ENCODE assay signal across 25 mouse cellular contexts in genomic region chr16:84716724-84717617, GRCm38 (mm10). TPM values are rescaled to one million over a fixed set of nuclear protein-coding genes. Genes with fewer than 3 reads are reported as not detected.
"Had no signal": no experiment of that assay in that cellular context is flagged by ENCODE, and none has a peak within 500 bp of the region (broad histone marks: within the 10 kb centered on the region; RNA-seq: fewer than 3 reads in every experiment).

No protein-coding gene starts in this region.

- DNase-seq: cerebellum, adult 9-10 months; cerebellum, adult 9-11 months; cerebellum, postnatal 10 days; cerebellum, postnatal 14 days; cerebellum, postnatal 25 days; cerebellum, postnatal 36 days; embryo, embryonic 11 days; forebrain, postnatal 0 days; gastrocnemius, adult 2 months; gastrocnemius, postnatal 10 days; gastrocnemius, postnatal 14 days; gastrocnemius, postnatal 25 days; gastrocnemius, postnatal 36 days; heart, adult 11 months; heart, adult 2 months had no signal

- H3K4me3 ChIP-seq: embryonic facial prominence, embryonic 10.5 days; embryonic facial prominence, embryonic 12.5 days; embryonic facial prominence, embryonic 13.5 days; embryonic facial prominence, embryonic 15.5 days; erythroblast, embryonic 14.5 days; forebrain, embryonic 10.5 days; forebrain, embryonic 12.5 days; forebrain, embryonic 13.5 days; forebrain, embryonic 15.5 days; gastrocnemius, adult 2 months; heart, adult 2 months had no signal

- H3K27ac ChIP-seq: embryonic facial prominence, embryonic 10.5 days; embryonic facial prominence, embryonic 12.5 days; embryonic facial prominence, embryonic 13.5 days; embryonic facial prominence, embryonic 15.5 days; forebrain, embryonic 10.5 days; forebrain, embryonic 12.5 days; forebrain, embryonic 13.5 days; forebrain, embryonic 15.5 days; gastrocnemius, adult 2 months; heart, adult 2 months had no signal

- H3K4me2 ChIP-seq: embryonic facial prominence, embryonic 12.5 days; embryonic facial prominence, embryonic 13.5 days; embryonic facial prominence, embryonic 15.5 days; forebrain, embryonic 12.5 days; forebrain, embryonic 13.5 days; forebrain, embryonic 15.5 days had no signal

- H3K9me3 ChIP-seq: embryonic facial prominence, embryonic 10.5 days; embryonic facial prominence, embryonic 12.5 days; embryonic facial prominence, embryonic 13.5 days; embryonic facial prominence, embryonic 15.5 days; forebrain, embryonic 10.5 days; forebrain, embryonic 12.5 days; forebrain, embryonic 13.5 days; forebrain, embryonic 15.5 days had no signal

- H3K27me3 ChIP-seq: embryonic facial prominence, embryonic 12.5 days; embryonic facial prominence, embryonic 13.5 days; embryonic facial prominence, embryonic 15.5 days; forebrain, embryonic 12.5 days; forebrain, embryonic 13.5 days; forebrain, embryonic 15.5 days had no signal

- H3K9ac ChIP-seq: embryonic facial prominence, embryonic 12.5 days; embryonic facial prominence, embryonic 13.5 days; embryonic facial prominence, embryonic 15.5 days; forebrain, embryonic 12.5 days; forebrain, embryonic 13.5 days; forebrain, embryonic 15.5 days; forebrain, postnatal 0 days had no signal

- H3K4me1 ChIP-seq: embryonic facial prominence, embryonic 10.5 days; embryonic facial prominence, embryonic 12.5 days; embryonic facial prominence, embryonic 13.5 days; embryonic facial prominence, embryonic 15.5 days; forebrain, embryonic 10.5 days; forebrain, embryonic 12.5 days; forebrain, embryonic 13.5 days; forebrain, embryonic 15.5 days had no signal

RNA-seq across cellular contexts. Expression of gene Jam2, which starts 57.0 kb away (rescaled TPM):
- total RNA-seq: granulocyte monocyte progenitor cell, adult 5-6 weeks had no signal
- polyA plus RNA-seq: erythroblast, embryonic 14.5 days had no signal
